Mouse (Mus musculus) MN1 (cell line): ENCODE results near the gene Clec2d.
"Not testable (repeated sequence)": the region's sequence is repeated elsewhere in the genome, so short reads cannot be mapped to it uniquely, and the experiment has no call there.

ENCODE experiments used
- DNase-seq: peaks from one replicate; pipeline ENCODE4 v3.0.0-alpha.2; 2016; ENCODE audit warnings: low spot score

Clec2d gene

GRCm38 (mm10) chr6:129180403-129181169, at the start of gene Clec2d:
Gene Clec2d (plus strand): TSS chr6:129180615.
- no peak for DNase-seq

GRCm38 (mm10) chr6:129132604-129133341, 47.6 kb upstream of the Clec2d start:
- DNase-seq: no peak

GRCm38 (mm10) chr6:129146812-129147211, 33.6 kb upstream of the Clec2d start:
- no peak for DNase-seq

- DNase-seq: no peak
Observed at GRCm38 (mm10) chr6:129160103-129160502, 20.3 kb upstream of the Clec2d start.

- DNase-seq: no peak
Observed at GRCm38 (mm10) chr6:129161136-129161535, 19.3 kb upstream of the Clec2d start.

GRCm38 (mm10) chr6:129161951-129162350, 18.5 kb upstream of the Clec2d start:
- DNase-seq: no peak

GRCm38 (mm10) chr6:129162587-129163159, 17.7 kb upstream of the Clec2d start:
- no peak for DNase-seq

GRCm38 (mm10) chr6:129163606-129164005, 16.8 kb upstream of the Clec2d start:
- DNase-seq: no peak

GRCm38 (mm10) chr6:129170925-129171324, 9.5 kb upstream of the Clec2d start:
- no peak for DNase-seq

- DNase-seq: no peak
Observed at GRCm38 (mm10) chr6:129171675-129172074, 8.7 kb upstream of the Clec2d start.

GRCm38 (mm10) chr6:129174836-129175235, 5.6 kb upstream of the Clec2d start:
- no peak for DNase-seq

- DNase-seq: no peak
Observed at GRCm38 (mm10) chr6:129175612-129176011, 4.8 kb upstream of the Clec2d start.

GRCm38 (mm10) chr6:129176621-129177020, 3.8 kb upstream of the Clec2d start:
- DNase-seq: no peak

GRCm38 (mm10) chr6:129179281-129179680, 1.1 kb upstream of the Clec2d start:
- no peak for DNase-seq

GRCm38 (mm10) chr6:129179831-129180230, 584 bp upstream of the Clec2d start:
- DNase-seq: not testable (repeated sequence)

- DNase-seq: no peak
Observed at GRCm38 (mm10) chr6:129181249-129181648, 834 bp downstream of the Clec2d start.

- DNase-seq: no peak
Observed at GRCm38 (mm10) chr6:129181683-129182082, 1.3 kb downstream of the Clec2d start.

GRCm38 (mm10) chr6:129182518-129182917, 2.1 kb downstream of the Clec2d start:
- DNase-seq: no peak

GRCm38 (mm10) chr6:129184001-129184400, 3.6 kb downstream of the Clec2d start:
- not testable (repeated sequence) for DNase-seq

- no peak for DNase-seq
Observed at GRCm38 (mm10) chr6:129184788-129185187, 4.4 kb downstream of the Clec2d start.

GRCm38 (mm10) chr6:129186022-129186421, 5.6 kb downstream of the Clec2d start:
- no peak for DNase-seq

GRCm38 (mm10) chr6:129186457-129187199, 6.2 kb downstream of the Clec2d start:
- no peak for DNase-seq
